Mouse (Mus musculus): Measurements from ENCODE around the gene Ankrd45.

DNA sequence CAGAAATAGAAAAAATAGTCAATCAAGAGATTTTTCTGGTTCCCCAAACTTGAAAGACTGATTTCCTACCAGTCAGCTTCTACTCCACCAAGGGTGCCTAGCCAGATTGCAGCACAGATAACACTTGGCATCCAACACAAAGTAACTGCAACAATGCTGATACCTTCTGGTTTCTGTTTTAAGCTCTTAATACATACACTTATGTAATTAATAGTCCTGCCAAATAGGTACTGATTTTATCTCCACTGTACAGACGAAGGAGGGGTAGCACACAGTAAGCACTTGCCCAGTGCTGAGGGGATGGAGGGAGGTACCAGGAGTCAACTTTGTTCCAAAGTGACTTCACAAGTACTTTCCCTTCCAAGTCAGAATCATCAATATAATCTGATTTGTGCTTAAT, 38.6 kb upstream of the Ankrd45 start:
- TF ChIP-seq CTCF (IDR thresholded peaks at IDR 0.05; ENCODE audit: borderline replicate concordance, control insufficient read depth, extremely low read depth, insufficient read depth, low read length, poor library complexity): no peak
- no peak for TF ChIP-seq POLR2A (IDR thresholded peaks at IDR 0.05; ENCODE audit: control insufficient read depth, extremely low read depth, insufficient read depth, low read length, poor library complexity)

Data from thymus, adult 2 months (tissue).